Mouse (Mus musculus): ENCODE results near the gene Csrp2.

- TF ChIP-seq CHD2 (IDR thresholded peaks at IDR 0.05; ENCODE audit: low read depth, low read length): no peak
- TF ChIP-seq HCFC1 (IDR thresholded peaks at IDR 0.05; ENCODE audit: borderline replicate concordance, insufficient read depth, low read length): no peak
- TF ChIP-seq ZNF384 (IDR thresholded peaks at IDR 0.05; ENCODE audit: low read depth, low read length): no peak
- no peak for TF ChIP-seq MAFK (IDR thresholded peaks at IDR 0.05; ENCODE audit: insufficient read depth, low read depth, low read length)
Measured at GRCm38 (mm10) chr10:110947574-110947973, 28.0 kb downstream of the Csrp2 start.
